Mouse (Mus musculus): ENCODE data around the gene Slc2a13. TPM values are rescaled to one million over a fixed set of nuclear protein-coding genes. Genes with fewer than 3 reads are reported as not detected.

Slc2a13 gene
- polyA plus RNA-seq, 1 experiment from 2014 or later, result 0.15 TPM

DNA sequence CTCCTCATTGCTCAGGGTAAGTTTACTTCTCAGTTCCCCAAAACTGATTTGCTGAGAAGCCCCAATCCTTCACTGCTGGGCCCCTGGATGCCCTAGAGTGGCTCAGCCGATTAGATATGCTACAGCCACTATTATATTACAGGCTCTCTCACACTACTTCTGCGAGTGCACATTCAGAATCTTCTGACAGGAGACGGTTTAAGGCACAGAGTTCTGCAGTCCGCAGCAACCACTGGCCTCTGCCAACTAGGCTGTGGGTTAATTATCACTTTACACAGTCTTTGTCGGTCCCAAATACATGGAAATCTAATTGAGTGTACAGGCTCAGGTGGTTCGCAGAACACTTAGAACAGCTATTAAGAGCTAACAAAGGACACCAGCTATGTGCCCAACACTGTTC, 69.8 kb downstream of the Slc2a13 start:
- ChIA-PET CTCF (no interaction called here), POLR2A (no interaction called here)
- in situ Hi-C loops (cut with MboI; ENCODE audit: low pct_unique_long_range_greater_than_20kb), result no loop called here
- H3K27me3 ChIP-seq, result peaks cover 7% of the 10 kb centered on the region
- DNase-seq (ENCODE audit: low read depth, low spot score), result no peak
- TF ChIP-seq CTCF (IDR thresholded peaks at IDR 0.05), result no peak
- no peak for ATAC-seq

DNA sequence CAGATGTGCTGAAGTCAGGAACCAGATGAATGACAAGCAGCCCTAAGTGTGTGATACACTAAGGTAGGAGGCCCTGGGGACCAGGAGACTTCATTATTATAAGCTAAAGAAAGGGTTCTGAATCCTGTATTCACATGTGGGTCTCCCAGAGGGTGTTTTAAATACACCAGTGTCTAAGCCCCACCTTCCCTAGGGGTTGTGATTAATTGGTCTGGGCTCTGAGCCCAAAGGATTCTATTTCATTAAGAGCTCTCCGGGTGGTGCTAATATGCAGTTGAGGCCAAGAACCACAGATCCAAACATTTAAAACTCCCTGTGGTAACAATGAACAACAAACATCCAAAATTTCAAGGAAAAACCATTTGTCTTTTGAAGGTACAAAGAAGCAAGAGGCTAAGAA, 70.4 kb downstream of the Slc2a13 start:
- peaks cover 7% of the 10 kb centered on the region for H3K27me3 ChIP-seq
- ChIA-PET CTCF (interaction anchor here (1.1 kb wide), 1 partner anchor 12 kb away, joined by 3 read pairs; no protein-coding TSS in a partner anchor), POLR2A (no interaction called here)
- DNase-seq (ENCODE audit: low read depth, low spot score) (peak; percentile 43), ATAC-seq (no peak)
- in situ Hi-C loops (cut with MboI; ENCODE audit: low pct_unique_long_range_greater_than_20kb), result no loop called here
- no peak for TF ChIP-seq CTCF (IDR thresholded peaks at IDR 0.05)

DNA sequence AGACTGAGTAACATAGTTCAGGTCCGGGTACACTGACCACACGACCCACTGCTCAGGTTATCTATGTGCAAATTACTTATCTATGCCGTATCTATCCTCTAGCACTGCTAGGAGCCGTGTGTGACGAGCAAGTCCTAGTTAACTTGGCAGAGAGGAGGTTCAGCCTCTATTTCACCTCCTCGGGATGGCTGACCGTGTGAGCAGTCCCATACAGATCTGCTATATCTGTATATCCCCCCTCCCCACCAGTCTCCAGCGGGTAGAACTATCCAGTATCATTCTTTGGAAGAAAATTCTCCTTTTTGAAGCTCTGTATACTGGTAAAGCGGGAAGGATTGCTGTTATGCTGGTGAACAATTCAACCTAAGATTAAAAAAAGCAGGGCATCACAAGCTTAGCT, 70.8 kb downstream of the Slc2a13 start:
- DNase-seq (ENCODE audit: low read depth, low spot score) (no peak), ATAC-seq (no peak)
- ChIA-PET POLR2A (no interaction called here), CTCF (interaction anchor here (1.1 kb wide), 1 partner anchor 11 kb away, joined by 3 read pairs; no protein-coding TSS in a partner anchor)
- in situ Hi-C loops (cut with MboI; ENCODE audit: low pct_unique_long_range_greater_than_20kb), result no loop called here
- no peak for TF ChIP-seq CTCF (IDR thresholded peaks at IDR 0.05)
- H3K27me3 ChIP-seq, result peaks cover 6% of the 10 kb centered on the region

DNA sequence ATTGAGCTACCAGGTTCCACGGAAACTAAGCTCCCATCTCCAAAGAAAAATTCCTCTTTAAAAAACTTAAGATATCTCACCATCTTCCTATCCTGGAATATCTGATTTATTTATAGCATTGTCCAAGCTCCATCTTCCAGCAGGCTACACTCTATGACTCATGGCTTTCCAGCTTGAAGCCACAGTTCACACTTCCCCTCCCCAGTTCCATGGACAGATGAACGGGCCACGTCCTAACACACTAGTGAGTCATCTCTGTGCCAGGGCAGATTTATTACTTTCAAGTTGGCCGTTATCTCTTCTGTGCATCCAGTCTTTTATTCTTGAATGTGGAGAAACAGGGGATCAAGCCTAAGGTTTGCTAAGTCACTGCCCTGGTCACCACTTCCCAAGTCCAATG, 78.0 kb downstream of the Slc2a13 start:
- ATAC-seq (peak; percentile 85), DNase-seq (ENCODE audit: low read depth, low spot score) (peak; percentile 28)
- H3K27me3 ChIP-seq, result no peaks in the 10 kb centered on the region
- POLR2A ChIA-PET, result no interaction called here
- in situ Hi-C loops (cut with MboI; ENCODE audit: low pct_unique_long_range_greater_than_20kb), result no loop called here
- no peak for TF ChIP-seq CTCF (IDR thresholded peaks at IDR 0.05)
- CTCF ChIA-PET, result interaction anchor here (1.2 to 1.6 kb wide), 2 partner anchors 31 to 79 kb away, joined by 4 read pairs; no protein-coding TSS in a partner anchor

DNA sequence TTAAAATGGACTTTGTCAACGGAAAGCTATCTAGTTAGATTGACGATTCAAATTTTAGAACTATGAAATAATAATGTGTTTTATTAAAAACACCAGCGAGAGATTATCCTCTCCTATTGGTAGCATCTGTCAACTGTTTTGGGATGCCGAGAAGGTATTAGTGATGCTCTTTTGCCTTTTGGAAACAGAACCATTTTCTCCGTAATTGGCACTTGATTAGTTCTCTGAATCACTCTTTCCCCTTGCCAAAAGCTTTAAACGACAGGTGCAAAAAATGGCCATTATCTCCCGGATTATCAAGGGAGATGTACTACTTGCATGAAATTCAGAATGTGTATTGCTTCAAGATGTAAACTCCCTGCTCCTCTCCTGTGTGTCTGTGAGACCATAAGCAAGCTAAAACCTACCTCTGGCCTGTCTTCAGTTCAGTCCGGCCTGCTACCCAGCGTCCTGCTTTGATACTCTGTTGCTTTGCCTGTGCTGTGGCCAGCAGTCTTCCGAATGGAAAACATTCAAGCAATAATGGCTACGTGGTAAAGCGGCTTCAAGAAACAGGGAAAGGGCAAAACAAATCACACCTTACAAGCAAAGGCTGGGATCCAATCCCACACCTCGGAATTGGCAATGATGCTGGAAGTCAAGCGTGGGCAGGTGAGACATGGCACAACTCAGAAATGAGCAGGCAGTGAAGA, 93.0 kb downstream of the Slc2a13 start:
- no peaks in the 10 kb centered on the region for H3K27me3 ChIP-seq
- ATAC-seq (no peak), DNase-seq (ENCODE audit: low read depth, low spot score) (no peak)
- in situ Hi-C loops (cut with MboI; ENCODE audit: low pct_unique_long_range_greater_than_20kb), result loop anchor here (5.0 kb wide), 2 partner anchors 92 to 277 kb away; partner anchors contain the start of gene Slc2a13
- CTCF ChIA-PET, result interaction anchor here (2.9 kb wide), 1 partner anchor 10 kb away, joined by 14 read pairs; no protein-coding TSS in a partner anchor
- no peak for TF ChIP-seq CTCF (IDR thresholded peaks at IDR 0.05)
- POLR2A ChIA-PET, result interaction anchor here (1.0 to 1.1 kb wide), 2 partner anchors 13 to 95 kb away, joined by 3 read pairs; no protein-coding TSS in a partner anchor

DNA sequence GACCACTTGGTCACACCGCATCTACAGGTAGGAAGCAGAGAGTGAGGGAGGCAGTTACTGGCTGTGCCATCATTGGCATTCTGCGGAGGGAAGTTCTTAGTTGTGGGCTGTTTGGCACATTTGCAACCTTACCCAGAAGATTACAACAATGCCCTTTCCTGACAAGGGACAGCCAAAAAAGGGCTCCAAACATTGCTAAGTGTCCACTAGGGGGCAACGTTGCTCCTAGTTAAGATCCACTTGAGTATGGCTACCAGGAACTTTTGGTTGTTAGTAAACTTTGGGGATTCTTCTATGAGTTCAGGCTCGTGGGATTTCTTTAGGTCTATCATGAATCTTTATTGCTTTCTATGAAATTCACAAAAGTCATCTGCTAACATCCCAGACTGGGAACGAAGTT, 95.3 kb downstream of the Slc2a13 start:
- H3K27me3 ChIP-seq, result no peaks in the 10 kb centered on the region
- ATAC-seq, result peak; percentile 35
- DNase-seq (ENCODE audit: low read depth, low spot score), result peak; percentile 28
- POLR2A ChIA-PET, result no interaction called here
- CTCF ChIA-PET, result interaction anchor here (0.8 to 2.9 kb wide), 6 partner anchors 8 to 270 kb away, joined by 3 to 14 read pairs (median 3); no protein-coding TSS in a partner anchor
- peak; percentile 72 for TF ChIP-seq CTCF (IDR thresholded peaks at IDR 0.05)
- in situ Hi-C loops (cut with MboI; ENCODE audit: low pct_unique_long_range_greater_than_20kb), result loop anchor here (5.0 kb wide), 1 partner anchor 280 kb away; no protein-coding TSS in a partner anchor

DNA sequence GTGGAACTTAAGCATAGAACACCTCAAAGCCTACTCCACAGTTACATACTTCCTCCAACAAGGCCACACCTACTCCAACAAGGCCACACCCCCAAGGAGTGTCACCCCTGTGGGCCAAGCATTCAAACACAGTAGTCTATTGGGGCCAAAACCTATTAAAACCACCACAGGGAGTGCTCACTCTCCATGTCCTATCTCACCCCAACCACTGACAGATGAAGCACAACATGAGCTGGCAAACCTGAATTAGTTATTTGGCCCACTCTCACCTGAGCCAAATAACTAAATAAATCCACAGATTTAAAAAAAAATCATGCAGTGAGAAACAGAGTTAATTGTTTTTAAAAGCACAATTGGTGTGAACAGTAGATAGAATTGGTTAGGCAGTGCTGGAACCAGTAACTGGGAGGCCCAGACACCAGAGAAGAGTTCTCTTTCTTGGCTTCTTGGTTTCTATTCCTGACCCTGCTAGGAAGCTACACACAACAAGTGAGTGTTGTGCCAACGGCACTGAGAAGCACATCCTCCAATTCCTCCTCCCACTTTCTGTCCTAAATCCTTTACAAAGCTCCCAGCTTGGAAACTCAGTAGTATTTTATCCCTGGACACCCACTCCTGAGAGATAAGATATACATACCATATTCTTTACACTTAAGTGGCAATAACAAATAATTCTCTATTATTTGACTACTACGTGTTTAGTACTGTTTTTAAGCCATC, 99.2 kb downstream of the Slc2a13 start:
- ChIA-PET CTCF (interaction anchor here (0.6 to 1.0 kb wide), 2 partner anchors 10 to 295 kb away, joined by 3 read pairs; no protein-coding TSS in a partner anchor), POLR2A (no interaction called here)
- H3K27me3 ChIP-seq, result no peaks in the 10 kb centered on the region
- in situ Hi-C loops (cut with MboI; ENCODE audit: low pct_unique_long_range_greater_than_20kb), result no loop called here
- ATAC-seq, result no peak
- TF ChIP-seq CTCF (IDR thresholded peaks at IDR 0.05), result no peak
- DNase-seq (ENCODE audit: low read depth, low spot score), result no peak

DNA sequence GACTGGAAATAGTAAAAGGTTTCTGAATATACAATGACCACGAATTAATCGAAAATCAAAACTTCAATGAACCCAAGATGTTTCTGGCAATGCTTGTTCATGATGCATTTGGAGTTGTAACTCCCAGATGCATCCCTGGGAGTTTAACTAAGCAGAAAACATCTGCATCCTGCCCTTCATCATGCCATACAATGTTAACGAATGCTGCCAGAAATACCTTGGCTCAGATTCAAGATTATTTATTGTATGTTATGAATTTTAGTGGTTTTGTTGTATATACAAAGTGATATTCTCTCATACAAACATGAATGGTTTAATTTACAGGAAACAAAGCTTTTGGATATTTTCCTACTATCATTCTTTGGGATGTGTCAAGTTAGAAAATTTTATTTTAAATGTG, 107.7 kb downstream of the Slc2a13 start:
- ATAC-seq (no peak), DNase-seq (ENCODE audit: low read depth, low spot score) (no peak)
- in situ Hi-C loops (cut with MboI; ENCODE audit: low pct_unique_long_range_greater_than_20kb), result no loop called here
- no peak for TF ChIP-seq CTCF (IDR thresholded peaks at IDR 0.05)
- H3K27me3 ChIP-seq, result peaks cover 5% of the 10 kb centered on the region
- CTCF ChIA-PET, result no interaction called here
- POLR2A ChIA-PET, result no interaction called here

DNA sequence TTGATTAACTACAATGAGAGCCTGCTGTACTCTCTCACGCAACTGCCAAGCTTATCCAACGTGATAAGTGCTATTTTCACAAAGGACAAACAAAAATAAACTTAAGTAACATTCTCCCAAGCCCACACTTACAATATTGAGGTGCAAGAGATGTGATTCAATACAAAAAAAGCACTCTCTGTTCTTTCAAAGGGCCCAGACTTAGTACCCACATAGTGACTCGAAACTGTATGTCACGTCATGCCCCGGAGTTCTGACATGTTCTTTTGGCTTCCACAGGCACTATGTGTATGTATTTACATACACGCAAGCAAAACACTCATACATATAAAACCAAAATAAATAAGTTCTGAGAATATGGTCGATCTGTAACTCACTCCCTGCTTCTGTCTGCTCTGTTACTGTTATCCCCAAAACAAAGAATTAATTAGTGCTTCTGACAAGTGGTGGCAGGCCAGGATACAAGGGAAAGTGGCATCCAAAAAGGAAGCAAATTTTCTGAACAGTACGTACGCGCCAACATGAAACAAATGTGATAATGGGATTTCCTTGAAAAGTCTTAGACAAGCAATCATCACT, 109.1 kb downstream of the Slc2a13 start:
- H3K27me3 ChIP-seq, result peaks cover 5% of the 10 kb centered on the region
- ATAC-seq (no peak), DNase-seq (ENCODE audit: low read depth, low spot score) (no peak)
- TF ChIP-seq CTCF (IDR thresholded peaks at IDR 0.05), result no peak
- ChIA-PET CTCF (interaction anchor here (1.1 to 1.2 kb wide), 2 partner anchors 8 to 99 kb away, joined by 3 read pairs; no protein-coding TSS in a partner anchor), POLR2A (no interaction called here)
- in situ Hi-C loops (cut with MboI; ENCODE audit: low pct_unique_long_range_greater_than_20kb), result no loop called here

DNA sequence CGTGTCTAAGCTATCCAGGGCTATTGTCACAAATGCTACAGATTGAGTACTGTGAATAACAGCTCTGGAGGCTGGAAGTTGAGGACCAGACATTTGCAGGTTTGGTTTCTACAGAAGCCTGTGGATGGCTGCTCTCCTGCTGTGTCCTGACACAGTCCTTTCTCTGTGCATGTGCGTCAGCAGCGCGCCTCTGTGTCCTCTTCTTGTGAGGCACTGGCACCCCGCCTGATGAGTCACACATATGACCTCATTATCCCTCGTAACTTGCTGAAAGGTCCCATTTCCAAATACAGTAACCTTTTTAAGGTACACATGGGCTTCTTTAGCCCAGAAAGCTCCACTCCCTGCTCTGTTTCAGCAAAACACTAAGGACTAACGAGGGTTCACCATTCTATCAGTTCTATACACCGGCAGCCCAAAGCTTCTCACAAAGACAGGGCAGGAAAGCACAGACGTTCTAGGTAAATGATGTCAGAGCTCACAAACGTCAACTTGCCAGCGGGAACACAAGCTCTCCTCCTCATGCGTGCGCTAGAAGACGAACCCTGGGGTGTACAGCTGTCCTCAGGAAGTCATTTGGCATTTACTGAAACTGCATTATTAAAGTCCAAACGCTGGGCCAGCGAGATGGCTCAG, 109.9 kb downstream of the Slc2a13 start:
- no peak for ATAC-seq

More for the DNA sequence above, 109.9 kb downstream of the Slc2a13 start:
- no peak for DNase-seq (ENCODE audit: low read depth, low spot score)
- in situ Hi-C loops (cut with MboI; ENCODE audit: low pct_unique_long_range_greater_than_20kb), result no loop called here
- H3K27me3 ChIP-seq, result peaks cover 5% of the 10 kb centered on the region
- CTCF ChIA-PET, result interaction anchor here (1.1 to 1.2 kb wide), 2 partner anchors 9 to 100 kb away, joined by 3 read pairs; no protein-coding TSS in a partner anchor
- POLR2A ChIA-PET, result no interaction called here
- TF ChIP-seq CTCF (IDR thresholded peaks at IDR 0.05), result no peak
